Mouse (Mus musculus): ENCODE results near the gene Phlda1. TPM values are rescaled to one million over a fixed set of nuclear protein-coding genes. Genes with fewer than 3 reads are reported as not detected.

The Phlda1 gene
- polyA plus RNA-seq, 1 experiment, result 91.0 TPM

DNA sequence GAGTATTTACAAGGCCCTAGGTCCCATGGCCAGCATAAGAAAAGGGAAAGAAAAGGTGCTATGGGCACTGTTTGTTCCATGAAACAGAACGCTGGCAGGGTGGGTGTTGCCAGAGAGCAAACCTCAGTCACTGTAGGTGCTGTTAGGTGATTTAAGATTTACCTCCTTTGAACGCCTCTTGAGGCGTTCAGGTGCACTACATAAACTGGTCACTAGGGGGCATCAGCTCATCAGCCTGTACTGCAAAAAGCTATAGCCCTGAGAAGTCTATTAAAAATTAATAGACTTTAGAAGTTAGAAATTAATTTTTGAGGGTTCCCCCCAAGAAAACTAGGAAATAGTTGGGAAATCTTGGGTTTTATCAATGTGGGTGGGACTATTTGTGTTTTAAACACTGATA lies 3.0 kb upstream of the Phlda1 start:
- Histone ChIP-seq H3K4me3 (replicated peaks) (no peak overlapping the region), H3K36me3 (replicated peaks; ENCODE audit: low read length) (peaks cover 9% of the 10 kb centered on the region), H3K9me3 (no peaks in the 10 kb centered on the region), H3K4me1 (peaks cover 44% of the 10 kb centered on the region), H3K27me3 (replicated peaks) (no peaks in the 10 kb centered on the region)
- TF ChIP-seq FLI1 (IDR thresholded peaks at IDR 0.05; ENCODE audit: low read length) (no peak), GATA1 (IDR thresholded peaks at IDR 0.05; ENCODE audit: borderline replicate concordance, low read length) (no peak)

- Histone ChIP-seq H3K4me1 (peaks cover 47% of the 10 kb centered on the region), H3K9me3 (no peaks in the 10 kb centered on the region), H3K27me3 (replicated peaks) (no peaks in the 10 kb centered on the region), H3K4me3 (replicated peaks) (no peak overlapping the region), H3K36me3 (replicated peaks; ENCODE audit: low read length) (peaks cover 3% of the 10 kb centered on the region)
- TF ChIP-seq FLI1 (IDR thresholded peaks at IDR 0.05; ENCODE audit: low read length) (no peak), GATA1 (IDR thresholded peaks at IDR 0.05; ENCODE audit: borderline replicate concordance, low read length) (no peak)
These were observed 2.4 kb upstream of the Phlda1 start for GRCm38 (mm10) chr10:111503716-111504115.

GRCm38 (mm10) chr10:111504606-111505005 lies 1.5 kb upstream of the Phlda1 start:
- H3K4me3 ChIP-seq (replicated peaks), result no peak overlapping the region
- no peak for TF ChIP-seq GATA1 (IDR thresholded peaks at IDR 0.05; ENCODE audit: borderline replicate concordance, low read length)
- TF ChIP-seq FLI1 (IDR thresholded peaks at IDR 0.05; ENCODE audit: low read length), result no peak
- peaks cover 56% of the 10 kb centered on the region for H3K4me1 ChIP-seq
- no peaks in the 10 kb centered on the region for H3K9me3 ChIP-seq
- H3K27me3 ChIP-seq (replicated peaks), result no peaks in the 10 kb centered on the region
- peaks cover 6% of the 10 kb centered on the region for H3K36me3 ChIP-seq (replicated peaks; ENCODE audit: low read length)

- H3K4me3 ChIP-seq (replicated peaks), result peak overlapping the region; percentile 98
- TF ChIP-seq GATA1 (IDR thresholded peaks at IDR 0.05; ENCODE audit: borderline replicate concordance, low read length), result no peak
- no peak for TF ChIP-seq FLI1 (IDR thresholded peaks at IDR 0.05; ENCODE audit: low read length)
- H3K9me3 ChIP-seq, result no peaks in the 10 kb centered on the region
- peaks cover 11% of the 10 kb centered on the region for H3K36me3 ChIP-seq (replicated peaks; ENCODE audit: low read length)
- peaks cover 63% of the 10 kb centered on the region for H3K4me1 ChIP-seq
- H3K27me3 ChIP-seq (replicated peaks), result no peaks in the 10 kb centered on the region
These were observed 680 bp upstream of the Phlda1 start for GRCm38 (mm10) chr10:111505406-111505805.

DNA sequence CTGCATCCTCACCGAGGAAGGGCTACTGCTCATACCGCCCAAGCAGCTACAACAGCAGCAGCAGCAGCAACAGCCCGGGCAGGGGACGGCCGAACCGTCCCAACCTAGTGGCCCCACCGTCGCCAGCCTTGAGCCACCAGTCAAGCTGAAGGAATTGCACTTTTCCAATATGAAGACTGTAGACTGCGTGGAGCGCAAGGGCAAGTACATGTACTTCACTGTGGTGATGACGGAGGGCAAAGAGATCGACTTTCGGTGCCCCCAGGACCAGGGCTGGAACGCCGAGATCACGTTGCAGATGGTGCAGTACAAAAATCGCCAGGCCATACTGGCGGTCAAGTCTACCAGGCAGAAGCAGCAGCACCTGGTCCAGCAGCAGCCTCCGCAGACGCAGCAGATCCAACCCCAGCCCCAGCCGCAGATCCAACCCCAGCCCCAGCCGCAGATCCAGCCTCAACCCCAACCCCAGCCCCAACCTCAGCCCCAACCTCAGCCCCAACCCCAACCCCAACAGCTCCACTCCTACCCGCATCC lies 907 bp downstream of the Phlda1 start:
- peaks cover 69% of the 10 kb centered on the region for H3K4me1 ChIP-seq
- no peaks in the 10 kb centered on the region for H3K9me3 ChIP-seq
- peak overlapping the region; percentile 98 for H3K4me3 ChIP-seq (replicated peaks)
- H3K27me3 ChIP-seq (replicated peaks), result no peaks in the 10 kb centered on the region
- H3K36me3 ChIP-seq (replicated peaks; ENCODE audit: low read length), result peaks cover 11% of the 10 kb centered on the region
- TF ChIP-seq FLI1 (IDR thresholded peaks at IDR 0.05; ENCODE audit: low read length) (no peak), GATA1 (IDR thresholded peaks at IDR 0.05; ENCODE audit: borderline replicate concordance, low read length) (no peak)

- Histone ChIP-seq H3K4me3 (replicated peaks) (peak overlapping the region; percentile 98), H3K4me1 (peaks cover 67% of the 10 kb centered on the region), H3K36me3 (replicated peaks; ENCODE audit: low read length) (peaks cover 11% of the 10 kb centered on the region), H3K9me3 (no peaks in the 10 kb centered on the region), H3K27me3 (replicated peaks) (no peaks in the 10 kb centered on the region)
- TF ChIP-seq FLI1 (IDR thresholded peaks at IDR 0.05; ENCODE audit: low read length) (no peak), GATA1 (IDR thresholded peaks at IDR 0.05; ENCODE audit: borderline replicate concordance, low read length) (no peak)
These were observed 1.6 kb downstream of the Phlda1 start for GRCm38 (mm10) chr10:111507460-111508211.

GRCm38 (mm10) chr10:111508324-111509080 lies 2.4 kb downstream of the Phlda1 start:
- Histone ChIP-seq H3K27me3 (replicated peaks) (no peaks in the 10 kb centered on the region), H3K4me1 (peaks cover 61% of the 10 kb centered on the region), H3K9me3 (no peaks in the 10 kb centered on the region), H3K4me3 (replicated peaks) (peak overlapping the region; percentile 98), H3K36me3 (replicated peaks; ENCODE audit: low read length) (peaks cover 11% of the 10 kb centered on the region)
- TF ChIP-seq FLI1 (IDR thresholded peaks at IDR 0.05; ENCODE audit: low read length) (no peak), GATA1 (IDR thresholded peaks at IDR 0.05; ENCODE audit: borderline replicate concordance, low read length) (no peak)

DNA sequence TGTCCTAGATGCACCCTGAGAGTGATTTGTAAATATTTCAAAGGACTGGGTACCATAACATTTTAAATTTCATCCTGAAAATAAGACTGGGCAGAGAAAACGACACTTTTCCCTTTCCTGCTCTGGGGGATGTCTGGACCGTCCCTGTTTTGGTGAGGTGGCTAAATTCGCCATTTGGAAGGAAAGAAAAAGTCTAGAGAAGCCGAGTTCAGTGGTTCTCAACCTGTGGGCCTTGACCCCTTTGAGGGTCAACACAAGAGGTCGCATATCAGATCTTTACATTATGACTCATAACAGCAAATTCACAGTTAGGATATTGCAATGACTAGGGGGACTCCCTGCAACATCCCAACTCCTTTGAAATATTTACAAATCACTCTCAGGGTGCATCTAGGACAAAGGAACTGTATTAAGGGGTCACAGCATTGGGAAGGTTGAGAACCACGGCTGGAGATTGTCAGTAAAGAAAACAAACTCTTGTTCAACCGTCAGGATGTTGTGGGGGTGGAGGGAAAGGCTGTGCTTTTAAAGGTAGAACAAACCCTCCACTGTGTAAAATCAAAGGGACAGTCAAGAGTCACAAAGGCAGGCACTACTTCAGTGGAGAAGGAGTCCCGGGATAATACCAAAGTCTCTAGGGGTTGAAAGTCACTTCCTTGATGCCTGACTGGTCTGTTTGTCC lies 3.2 kb downstream of the Phlda1 start:
- Histone ChIP-seq H3K36me3 (replicated peaks; ENCODE audit: low read length) (peaks cover 11% of the 10 kb centered on the region), H3K27me3 (replicated peaks) (no peaks in the 10 kb centered on the region), H3K4me3 (replicated peaks) (peak overlapping the region; percentile 98), H3K4me1 (peaks cover 54% of the 10 kb centered on the region), H3K9me3 (no peaks in the 10 kb centered on the region)
- TF ChIP-seq FLI1 (IDR thresholded peaks at IDR 0.05; ENCODE audit: low read length) (no peak), GATA1 (IDR thresholded peaks at IDR 0.05; ENCODE audit: borderline replicate concordance, low read length) (no peak)

- Histone ChIP-seq H3K4me3 (replicated peaks) (peak overlapping the region; percentile 6), H3K27me3 (replicated peaks) (no peaks in the 10 kb centered on the region), H3K36me3 (replicated peaks; ENCODE audit: low read length) (peaks cover 11% of the 10 kb centered on the region), H3K9me3 (no peaks in the 10 kb centered on the region), H3K4me1 (peaks cover 51% of the 10 kb centered on the region)
- TF ChIP-seq FLI1 (IDR thresholded peaks at IDR 0.05; ENCODE audit: low read length) (no peak), GATA1 (IDR thresholded peaks at IDR 0.05; ENCODE audit: borderline replicate concordance, low read length) (no peak)
These were observed 3.9 kb downstream of the Phlda1 start for GRCm38 (mm10) chr10:111509981-111510380.
